Mouse (Mus musculus) lung, postnatal 36 days (tissue): ENCODE measurements at regions not wholly inside any gene's neighbourhood (a gene's known extent, or its start where the extent isn't known, plus 50 kb on each side); places are given as distances from the start of the nearest gene placed in this dataset.
A peak's percentile ranks its signal among the peaks of the same experiment; 100 is the strongest.
"Not testable (repeated sequence)": the region's sequence is repeated elsewhere in the genome, so short reads cannot be mapped to it uniquely, and the experiment has no call there.

Experiments
- DNase-seq: peaks from one replicate; pipeline ENCODE4 v3.0.0; 2022; ENCODE audit warnings: mixed read lengths

- DNase-seq = no peak
These were observed 193.0 kb upstream of the Six2 start for GRCm38 (mm10) chr17:85881046-85881445.

- peak; percentile 51 for DNase-seq
These were observed 189.4 kb upstream of the Six2 start for GRCm38 (mm10) chr17:85877426-85877825.

GRCm38 (mm10) chr17:85876853-85877252 lies 188.8 kb upstream of the Six2 start:
- DNase-seq = no peak

GRCm38 (mm10) chr17:85873853-85874586 lies 185.9 kb upstream of the Six2 start:
- no peak for DNase-seq

DNA sequence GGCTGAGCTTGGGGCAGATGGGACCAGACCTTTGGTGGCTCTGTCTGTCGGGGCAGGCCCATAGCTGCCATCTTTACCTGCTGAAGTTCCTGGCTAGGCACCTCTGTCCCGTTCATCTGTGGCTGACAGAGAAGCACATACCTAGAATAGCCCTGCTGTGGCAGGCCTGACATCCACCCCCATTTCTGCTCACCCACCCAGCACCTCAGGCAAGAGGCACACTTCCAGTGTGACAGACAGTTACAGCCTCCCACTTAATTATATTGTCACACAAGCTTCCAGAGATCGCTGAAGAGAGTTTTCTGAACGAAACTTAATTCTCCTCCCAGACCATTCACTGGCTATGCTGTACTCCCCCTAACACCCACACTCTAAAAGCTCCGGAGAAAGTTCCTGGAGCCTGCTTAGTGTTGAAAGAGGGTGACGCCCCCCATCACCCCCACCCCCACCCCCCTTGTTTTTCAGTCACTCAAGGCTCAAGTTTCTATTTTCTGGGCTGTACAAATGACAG lies 184.9 kb upstream of the Six2 start:
- no peak for DNase-seq

DNA sequence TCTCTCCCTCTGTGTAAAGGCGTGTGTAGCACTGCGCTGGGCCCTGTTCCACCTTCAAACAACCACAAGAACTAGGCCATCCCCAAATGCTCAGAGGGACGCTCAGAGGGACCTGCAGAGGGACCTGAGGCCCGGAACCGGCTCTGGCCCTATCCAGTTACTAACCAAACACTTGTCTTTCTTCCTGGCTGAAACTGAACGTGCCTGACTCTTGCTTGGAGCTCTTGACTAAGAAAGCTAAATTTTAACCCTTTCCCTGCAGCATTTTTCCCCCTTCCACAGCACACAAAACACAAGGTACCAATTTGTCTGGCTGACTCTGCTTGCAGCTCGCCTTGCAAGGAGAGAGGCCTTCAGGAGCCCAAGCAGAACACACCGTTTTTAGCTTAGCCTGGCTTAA lies 182.3 kb upstream of the Six2 start:
- DNase-seq = peak; percentile 45

DNA sequence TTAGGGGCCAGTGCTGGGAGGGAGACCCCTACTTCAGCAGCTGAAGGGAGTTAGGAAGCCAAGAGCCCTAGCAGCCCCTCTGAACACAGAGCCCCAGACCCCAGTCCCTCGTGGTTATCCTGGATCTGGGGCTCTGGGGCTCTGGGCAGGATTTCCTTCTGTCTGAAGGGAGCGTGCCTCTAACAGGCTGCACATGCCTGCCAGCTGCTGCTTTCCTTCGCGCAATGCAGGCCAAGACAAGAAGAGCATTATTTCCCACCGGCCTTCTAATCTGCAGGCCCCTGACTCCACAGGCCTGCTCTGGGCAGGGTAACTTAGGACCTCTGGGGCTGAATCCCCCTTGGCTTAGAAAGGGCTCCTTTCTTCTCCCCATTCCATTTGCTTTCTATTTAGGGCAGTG lies 181.1 kb upstream of the Six2 start:
- DNase-seq = no peak

GRCm38 (mm10) chr17:85867945-85868616 lies 180.0 kb upstream of the Six2 start:
- DNase-seq = no peak

DNA sequence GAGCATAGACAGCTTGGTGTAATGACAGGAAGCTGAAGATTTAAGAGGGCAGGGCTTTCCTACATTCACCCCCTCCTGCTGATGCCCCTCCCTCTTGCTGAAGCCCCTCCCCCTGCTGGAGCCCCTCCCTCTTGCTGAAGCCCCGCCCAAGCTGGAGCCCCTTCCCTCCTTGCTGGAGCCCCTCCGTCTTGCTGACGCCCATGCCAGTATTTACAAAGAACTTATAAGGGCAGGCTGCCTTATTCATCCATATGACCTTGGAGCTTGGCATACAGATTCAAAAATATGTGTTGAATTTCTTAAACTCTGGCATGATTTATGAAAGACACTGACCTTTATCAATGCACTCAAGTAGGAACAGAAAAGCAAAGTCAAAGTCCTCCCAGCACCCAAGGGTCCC lies 178.5 kb upstream of the Six2 start:
- no peak for DNase-seq

DNA sequence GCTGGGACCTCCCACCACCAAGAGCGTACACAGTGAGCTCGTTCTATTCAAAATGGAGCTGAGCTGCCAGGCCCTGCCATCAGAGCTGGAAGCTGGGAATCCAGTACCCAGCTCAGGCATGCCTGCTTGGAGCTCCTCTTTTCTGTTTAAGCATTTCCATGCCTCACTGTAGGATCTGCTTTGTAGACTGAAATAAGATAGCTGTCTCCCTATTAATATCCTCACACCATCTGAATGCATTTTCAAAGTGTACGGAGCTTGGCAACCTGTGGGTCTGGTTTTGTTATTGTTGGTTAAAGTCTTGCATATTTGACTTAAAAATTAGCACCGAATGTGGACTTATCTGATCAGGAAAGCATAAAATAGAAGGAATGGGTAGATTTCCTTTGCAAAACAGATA lies 177.9 kb upstream of the Six2 start:
- DNase-seq = no peak

DNA sequence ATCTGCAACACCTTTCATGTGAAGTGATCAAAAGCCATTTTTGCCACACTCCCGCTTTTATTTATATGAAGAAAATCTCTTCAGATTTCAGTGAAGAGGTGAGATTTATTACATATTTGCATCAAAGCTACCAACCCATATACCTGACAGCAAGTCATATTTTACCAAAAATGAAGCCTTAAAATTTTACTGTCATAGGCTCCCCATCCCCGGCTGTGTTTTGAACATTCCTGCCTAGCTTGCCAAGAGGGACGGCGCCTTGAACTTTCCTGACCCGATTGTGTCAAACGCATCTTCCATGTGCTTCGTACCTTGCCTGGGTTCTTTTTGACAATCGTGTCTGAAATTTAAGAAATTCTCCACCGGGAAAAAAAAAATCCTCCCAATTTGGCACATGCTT lies 173.3 kb upstream of the Six2 start:
- no peak for DNase-seq

- DNase-seq = no peak
These were observed 172.7 kb upstream of the Six2 start for GRCm38 (mm10) chr17:85860797-85861196.

- DNase-seq = no peak
These were observed 172.0 kb upstream of the Six2 start for GRCm38 (mm10) chr17:85859926-85860707.

GRCm38 (mm10) chr17:85858516-85858915 lies 170.4 kb upstream of the Six2 start:
- DNase-seq = no peak

GRCm38 (mm10) chr17:85857705-85858472 lies 169.8 kb upstream of the Six2 start:
- peak; percentile 7 for DNase-seq

DNA sequence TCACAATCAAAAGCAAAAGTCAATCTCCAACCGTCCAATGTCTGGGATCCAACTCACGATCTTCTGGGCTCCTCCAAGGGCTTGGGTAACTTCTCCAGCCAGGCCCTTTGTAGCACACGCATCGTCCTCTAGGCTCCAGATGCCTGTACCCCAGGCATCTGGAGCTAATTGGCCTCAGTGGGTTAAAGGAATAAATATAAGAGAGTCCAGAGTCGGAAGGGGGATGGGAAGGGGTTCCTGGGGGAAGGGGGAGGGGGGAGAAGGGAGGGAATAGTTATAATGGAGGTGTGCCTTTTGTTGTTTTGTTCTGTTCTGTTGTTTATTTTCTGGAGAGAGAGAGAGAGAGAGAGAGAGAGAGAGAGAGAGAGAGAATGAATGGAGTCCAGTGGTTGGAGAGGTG lies 168.8 kb upstream of the Six2 start:
- not testable (repeated sequence) for DNase-seq

DNA sequence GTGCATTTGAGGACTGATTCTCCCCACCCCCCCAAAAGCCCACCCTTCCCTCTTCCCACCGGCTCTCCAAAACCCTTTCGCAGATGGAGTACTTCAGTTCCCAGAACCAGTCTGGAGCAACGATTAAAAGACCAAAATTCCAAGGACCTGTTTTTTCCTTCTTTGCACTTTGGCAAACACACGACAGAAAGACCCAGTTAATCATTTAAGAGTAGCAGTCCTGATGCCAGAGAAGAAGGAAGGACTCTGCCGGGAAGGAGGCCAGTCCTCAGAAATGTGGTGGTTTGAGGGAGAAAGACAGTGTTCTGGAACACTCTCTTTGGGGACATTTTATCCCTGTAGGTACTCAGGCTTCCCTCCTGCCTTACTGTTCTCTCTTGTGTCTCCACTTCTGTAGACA lies 165.1 kb upstream of the Six2 start:
- no peak for DNase-seq

GRCm38 (mm10) chr17:85848526-85848925 lies 160.5 kb upstream of the Six2 start:
- no peak for DNase-seq

GRCm38 (mm10) chr17:85847756-85848155 lies 159.7 kb upstream of the Six2 start:
- DNase-seq = no peak

GRCm38 (mm10) chr17:85845059-85845458 lies 157.0 kb upstream of the Six2 start:
- no peak for DNase-seq

GRCm38 (mm10) chr17:85844486-85844885 lies 156.4 kb upstream of the Six2 start:
- DNase-seq = no peak

DNA sequence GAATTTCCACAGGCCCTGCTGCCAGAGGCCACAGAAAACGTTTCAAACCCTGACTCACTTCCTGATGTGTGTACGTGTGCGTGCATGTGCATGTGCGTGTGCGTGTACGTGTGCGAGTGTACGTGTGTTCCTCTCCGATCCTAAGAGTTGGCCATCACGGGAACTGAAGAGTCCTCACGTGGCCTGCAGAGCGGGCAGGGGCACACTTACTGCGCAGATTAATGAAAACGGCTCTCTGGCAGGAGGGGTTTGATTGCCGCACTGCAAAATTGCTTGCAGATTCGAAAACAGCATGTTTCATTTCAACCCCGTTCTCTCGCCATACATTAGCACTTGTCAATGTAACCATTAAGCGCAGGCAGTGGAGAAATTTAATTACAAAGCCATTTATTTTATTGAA lies 135.0 kb upstream of the Six2 start:
- no peak for DNase-seq

DNA sequence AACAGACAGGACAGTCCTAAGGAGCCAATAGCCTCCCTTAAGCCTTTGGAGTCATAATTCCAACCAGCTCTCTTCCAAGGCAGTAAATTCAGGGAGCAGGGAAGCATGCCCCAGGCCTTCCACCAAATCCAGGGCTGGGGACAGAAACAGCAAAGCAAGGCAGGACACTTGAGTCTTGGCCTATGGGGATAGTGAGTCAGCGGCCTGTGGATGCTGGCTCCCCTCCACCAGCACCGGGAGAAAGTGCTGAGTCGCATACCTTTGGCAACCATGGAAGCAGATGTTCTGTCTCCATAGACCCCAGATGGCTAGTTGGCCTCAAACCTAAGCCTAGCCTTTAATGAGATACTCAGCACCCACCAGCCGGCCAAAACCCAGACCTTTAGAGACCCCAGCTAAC lies 133.8 kb upstream of the Six2 start:
- DNase-seq = no peak
